Mouse (Mus musculus) spleen, adult 10 weeks (tissue): ENCODE data around the gene Slc22a29. TPM values are rescaled to one million over a fixed set of nuclear protein-coding genes. Genes with fewer than 3 reads are reported as not detected.

ENCODE experiments used
- polyA plus RNA-seq: library from polyadenylated mRNA; stranded (reverse); fragments of 350-450 nt; fragmentation: Illumina TruSeq; extraction: RNeasy Lipid Tissue Mini Kit (QIAGEN cat#74804); gene quantifications from one replicate; pipeline ENCODE4 v1.2.3, GENCODE M21; 2015; ENCODE audit warnings: low replicate concordance; ENCODE audit not compliant: insufficient read depth

Gene Slc22a29
- polyA plus RNA-seq: not detected

GRCm38 (mm10) chr19:8218800-8219199 is at the start of gene Slc22a29:
Slc22a29 (minus strand) TSS chr19:8218900.

GRCm38 (mm10) chr19:8131881-8132280 is 86.8 kb downstream of the Slc22a29 start, which contains the start of gene Slc22a28:
Slc22a28 (minus strand) TSS chr19:8131982.

Other genes with a start within 250 kb of the Slc22a29 start
- gene Slc22a28, start 86.9 kb downstream of the Slc22a29 start, polyA plus RNA-seq: not detected
- gene Slc22a30, start 186.2 kb upstream of the Slc22a29 start, polyA plus RNA-seq: not detected